Mouse (Mus musculus): ENCODE results near the gene Gm20388. TPM values are rescaled to one million over a fixed set of nuclear protein-coding genes. Genes with fewer than 3 reads are reported as not detected.

Gm20388 gene
- polyA plus RNA-seq, 1 experiment from 2014 or later, result 5.5 TPM

DNA sequence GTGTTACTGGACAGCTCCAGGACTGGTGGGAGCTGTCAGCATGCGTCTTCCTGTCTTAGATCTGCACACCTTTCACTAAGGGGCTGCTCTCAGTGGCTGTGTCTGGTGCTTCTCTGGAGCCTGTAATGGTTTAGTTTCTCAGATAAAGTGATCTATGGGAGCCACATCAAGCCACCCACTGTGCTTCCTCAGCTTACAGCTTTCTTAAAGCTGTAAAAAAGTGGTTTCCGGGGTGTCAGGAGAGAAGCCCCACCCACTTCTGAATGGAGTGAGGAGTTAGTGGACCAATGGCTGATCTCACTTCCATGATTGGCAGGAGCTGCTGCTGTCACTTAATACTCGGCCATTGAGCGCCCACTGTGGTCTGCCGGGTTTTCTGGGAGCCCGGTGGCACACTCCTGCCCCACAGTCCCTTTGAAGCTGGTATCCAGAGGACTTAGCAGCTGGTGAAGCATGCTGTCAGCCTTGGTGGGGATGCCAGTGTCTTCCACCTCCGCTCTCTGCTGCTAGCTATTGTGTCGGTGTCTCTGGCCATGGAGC is 35.8 kb downstream of the Gm20388 start:
- H3K4me1 ChIP-seq, result peaks cover 9% of the 10 kb centered on the region; the same call in 1 of the 2 replicates
- no peaks in the 10 kb centered on the region for H3K9me3 ChIP-seq
- H3K4me3 ChIP-seq, result no peak overlapping the region
- H3K27me3 ChIP-seq (ENCODE audit: poor library complexity, severe bottlenecking), result no peaks in the 10 kb centered on the region
- H3K36me3 ChIP-seq (replicated peaks), result peaks cover 100% of the 10 kb centered on the region
- no peak overlapping the region for H3K27ac ChIP-seq
- no peak for DNase-seq (ENCODE audit: extremely low spot score, low spot score)
- 86% methylated on average over 8 of the region's 8 CpGs for WGBS

DNA sequence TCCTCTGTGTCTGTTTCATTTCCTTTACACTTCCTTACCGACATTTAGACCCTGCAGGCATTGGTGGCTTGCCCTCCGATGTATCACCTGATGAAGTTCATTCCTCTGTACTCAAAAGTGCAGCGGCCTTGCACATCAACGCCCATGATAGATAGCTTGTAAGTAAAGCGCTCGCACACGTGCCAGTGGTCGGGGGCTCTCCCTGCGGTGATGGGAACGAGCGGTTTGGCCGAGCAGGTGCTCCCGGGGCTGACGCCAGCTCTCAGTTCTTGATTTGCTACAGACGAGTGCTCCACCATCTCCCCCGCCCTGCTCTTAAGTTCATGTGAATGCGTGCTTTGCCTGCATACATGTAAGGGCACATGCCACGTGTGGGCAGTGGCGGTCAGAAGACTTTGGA is 37.0 kb downstream of the Gm20388 start:
- no peak overlapping the region for H3K4me3 ChIP-seq
- H3K9me3 ChIP-seq, result no peaks in the 10 kb centered on the region
- peaks cover 100% of the 10 kb centered on the region for H3K36me3 ChIP-seq (replicated peaks)
- H3K27me3 ChIP-seq (ENCODE audit: poor library complexity, severe bottlenecking), result no peaks in the 10 kb centered on the region
- no peak for DNase-seq (ENCODE audit: extremely low spot score, low spot score)
- 94% methylated on average over 19 of the region's 19 CpGs for WGBS
- H3K4me1 ChIP-seq, result peaks cover 9% of the 10 kb centered on the region; the same call in 1 of the 2 replicates
- no peak overlapping the region for H3K27ac ChIP-seq

DNA sequence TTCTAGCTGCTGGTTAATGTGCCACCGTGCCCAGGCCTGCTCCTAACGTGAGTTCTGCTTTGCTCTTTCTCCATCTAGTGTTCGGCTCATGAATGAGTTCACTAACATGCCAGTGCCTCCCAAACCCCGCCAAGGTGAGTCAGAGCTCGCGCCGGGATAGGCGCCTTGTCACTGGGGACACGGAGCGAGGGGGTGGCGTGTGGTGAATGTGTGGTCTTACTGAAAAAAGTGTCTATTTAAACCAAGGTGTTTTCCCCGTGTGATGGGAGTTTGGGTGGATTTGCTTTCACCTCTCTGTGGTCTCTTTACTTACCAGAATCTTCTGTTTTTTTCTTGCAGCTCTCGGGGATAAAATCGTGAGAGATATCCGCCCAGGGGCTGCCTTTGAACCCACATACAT is 37.7 kb downstream of the Gm20388 start:
- WGBS, result 91% methylated on average over 15 of the region's 15 CpGs
- Histone ChIP-seq H3K27me3 (ENCODE audit: poor library complexity, severe bottlenecking) (no peaks in the 10 kb centered on the region), H3K27ac (no peak overlapping the region), H3K36me3 (replicated peaks) (peaks cover 100% of the 10 kb centered on the region), H3K9me3 (no peaks in the 10 kb centered on the region), H3K4me3 (no peak overlapping the region), H3K4me1 (peaks cover 9% of the 10 kb centered on the region; the same call in 1 of the 2 replicates)
- no peak for DNase-seq (ENCODE audit: extremely low spot score, low spot score)

DNA sequence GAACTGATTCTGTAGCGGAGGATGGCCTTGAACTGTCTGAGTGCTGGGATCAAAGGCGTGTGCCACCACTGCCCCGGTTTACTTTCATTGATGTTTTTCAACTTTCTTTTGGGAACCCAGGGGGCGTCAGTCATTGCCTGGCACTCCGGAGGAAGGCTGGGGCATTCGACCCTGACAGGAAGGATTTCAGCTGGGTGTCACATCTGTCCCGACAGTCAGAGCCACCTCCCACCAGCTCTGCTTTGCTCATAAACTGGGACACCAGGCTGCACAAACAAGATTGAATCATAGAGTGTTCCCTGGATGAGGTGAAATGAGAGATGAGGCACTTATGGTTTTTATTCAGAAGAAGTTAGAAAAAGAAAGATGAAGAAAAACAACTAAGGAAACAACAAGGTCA is 41.6 kb downstream of the Gm20388 start:
- H3K9me3 ChIP-seq, result no peaks in the 10 kb centered on the region
- no peaks in the 10 kb centered on the region for H3K27me3 ChIP-seq (ENCODE audit: poor library complexity, severe bottlenecking)
- WGBS, result 87% methylated on average over 7 of the region's 7 CpGs
- no peak for DNase-seq (ENCODE audit: extremely low spot score, low spot score)
- H3K4me3 ChIP-seq, result no peak overlapping the region
- H3K27ac ChIP-seq, result no peak overlapping the region
- H3K4me1 ChIP-seq, result peaks cover 9% of the 10 kb centered on the region; the same call in 1 of the 2 replicates
- H3K36me3 ChIP-seq (replicated peaks), result peaks cover 100% of the 10 kb centered on the region

DNA sequence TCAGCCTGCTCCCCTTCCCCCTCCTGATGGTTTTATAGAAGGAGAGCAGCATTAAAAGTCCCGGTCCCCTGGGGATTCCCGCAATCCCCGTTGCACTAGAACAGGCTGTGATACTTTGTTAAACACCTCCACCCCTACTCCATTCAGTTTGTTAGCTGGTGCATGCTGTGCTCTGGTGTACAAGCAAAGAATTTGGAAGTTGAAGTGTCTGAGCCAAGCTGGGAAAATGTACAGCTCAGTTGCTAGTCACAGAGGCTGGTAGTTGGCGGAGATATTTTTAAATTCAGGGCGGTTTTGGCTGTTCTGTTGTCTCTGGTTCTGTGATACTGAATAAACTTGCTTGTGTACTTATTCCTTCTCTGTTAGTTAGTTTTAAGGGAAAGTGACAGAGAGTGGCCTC is 42.1 kb downstream of the Gm20388 start:
- H3K9me3 ChIP-seq, result no peaks in the 10 kb centered on the region
- H3K27ac ChIP-seq, result no peak overlapping the region
- no peak for DNase-seq (ENCODE audit: extremely low spot score, low spot score)
- 81% methylated on average over 5 of the region's 5 CpGs for WGBS
- no peak overlapping the region for H3K4me3 ChIP-seq
- H3K4me1 ChIP-seq, result peaks cover 9% of the 10 kb centered on the region; the same call in 1 of the 2 replicates
- peaks cover 100% of the 10 kb centered on the region for H3K36me3 ChIP-seq (replicated peaks)
- no peaks in the 10 kb centered on the region for H3K27me3 ChIP-seq (ENCODE audit: poor library complexity, severe bottlenecking)

DNA sequence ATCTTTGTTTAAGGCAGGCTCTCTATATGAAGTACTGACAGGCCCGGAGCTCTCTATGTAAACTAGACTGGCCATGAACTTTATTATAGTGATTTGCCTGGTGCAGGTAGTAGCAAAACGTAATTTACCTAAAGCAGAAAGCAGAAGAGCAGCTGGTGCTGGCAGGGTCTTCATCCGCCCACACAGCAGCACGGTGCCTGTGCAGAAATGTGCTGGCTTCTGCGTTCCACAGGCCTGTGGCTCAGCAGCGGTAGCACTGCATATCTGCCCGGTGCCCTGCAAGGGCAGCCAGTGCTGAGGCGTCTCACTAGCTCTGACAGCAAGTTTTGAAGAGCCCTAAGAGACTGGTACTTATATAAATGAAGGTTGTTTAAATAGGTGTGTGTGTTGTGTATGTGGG is 44.7 kb downstream of the Gm20388 start:
- Histone ChIP-seq H3K9me3 (no peaks in the 10 kb centered on the region), H3K4me3 (no peak overlapping the region), H3K27ac (no peak overlapping the region), H3K4me1 (peaks cover 3% of the 10 kb centered on the region), H3K36me3 (replicated peaks) (peaks cover 87% of the 10 kb centered on the region), H3K27me3 (ENCODE audit: poor library complexity, severe bottlenecking) (no peaks in the 10 kb centered on the region)
- WGBS, result 95% methylated on average over 8 of the region's 8 CpGs
- no peak for DNase-seq (ENCODE audit: extremely low spot score, low spot score)

DNA sequence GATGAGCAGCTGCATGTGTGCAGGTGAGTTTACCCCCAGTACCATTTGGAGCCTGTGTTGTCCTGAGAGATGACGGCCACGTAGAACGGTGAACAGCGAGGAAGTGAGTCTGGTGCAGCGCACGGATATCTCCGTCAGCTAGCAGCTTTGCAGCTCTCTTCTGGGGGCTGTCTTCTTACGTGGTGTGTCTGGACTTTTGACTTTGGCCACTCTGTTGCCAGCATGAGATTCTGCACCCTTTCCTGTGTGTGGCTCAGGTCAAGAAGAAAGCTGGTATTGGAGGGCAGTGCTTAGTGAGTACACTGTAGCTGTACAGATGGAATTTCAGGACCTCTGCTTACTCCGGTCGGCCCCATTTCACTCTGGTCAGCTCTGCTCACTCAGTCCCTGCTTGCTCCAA is 47.4 kb downstream of the Gm20388 start:
- H3K27ac ChIP-seq, result no peak overlapping the region
- H3K4me1 ChIP-seq, result peaks cover 10% of the 10 kb centered on the region
- DNase-seq (ENCODE audit: extremely low spot score, low spot score), result no peak
- no peaks in the 10 kb centered on the region for H3K27me3 ChIP-seq (ENCODE audit: poor library complexity, severe bottlenecking)
- no peaks in the 10 kb centered on the region for H3K9me3 ChIP-seq
- H3K4me3 ChIP-seq, result no peak overlapping the region
- WGBS, result 96% methylated on average over 10 of the region's 10 CpGs
- H3K36me3 ChIP-seq (replicated peaks), result peaks cover 59% of the 10 kb centered on the region

DNA sequence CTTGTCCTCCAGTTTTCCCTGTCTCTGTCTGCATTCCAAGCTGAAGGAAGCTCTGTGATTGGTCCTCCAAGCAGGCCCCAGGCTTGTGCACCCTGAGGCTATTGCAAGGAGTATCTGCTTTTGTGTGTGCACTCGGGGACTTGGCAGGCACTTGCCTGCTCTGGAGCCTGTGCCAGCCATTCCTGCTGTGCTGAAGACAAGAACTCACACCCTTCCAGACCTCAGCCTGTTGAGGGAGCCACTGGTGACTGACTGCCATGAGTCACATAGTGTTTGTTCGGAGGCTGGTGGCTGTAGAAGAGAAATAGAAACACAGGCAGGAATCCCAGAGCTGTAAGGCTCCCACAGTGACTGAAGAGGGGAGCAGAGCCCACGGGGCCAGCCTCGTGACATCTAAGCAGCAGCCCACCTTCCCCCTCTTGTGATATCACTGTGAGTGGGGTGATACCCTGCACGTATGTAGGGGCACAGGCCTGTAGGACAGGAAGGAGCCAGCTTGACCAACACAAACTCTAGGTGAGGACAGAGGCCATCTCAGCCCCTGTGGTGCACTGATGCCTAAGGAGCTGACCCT is 50.0 kb downstream of the Gm20388 start:
- DNase-seq (ENCODE audit: extremely low spot score, low spot score), result no peak
- H3K36me3 ChIP-seq (replicated peaks), result peaks cover 34% of the 10 kb centered on the region
- 60% methylated on average over 5 of the region's 5 CpGs for WGBS
- no peaks in the 10 kb centered on the region for H3K9me3 ChIP-seq
- H3K4me3 ChIP-seq, result no peak overlapping the region
- peaks cover 10% of the 10 kb centered on the region for H3K4me1 ChIP-seq
- peak overlapping the region; percentile 44 for H3K27ac ChIP-seq
- no peaks in the 10 kb centered on the region for H3K27me3 ChIP-seq (ENCODE audit: poor library complexity, severe bottlenecking)

DNA sequence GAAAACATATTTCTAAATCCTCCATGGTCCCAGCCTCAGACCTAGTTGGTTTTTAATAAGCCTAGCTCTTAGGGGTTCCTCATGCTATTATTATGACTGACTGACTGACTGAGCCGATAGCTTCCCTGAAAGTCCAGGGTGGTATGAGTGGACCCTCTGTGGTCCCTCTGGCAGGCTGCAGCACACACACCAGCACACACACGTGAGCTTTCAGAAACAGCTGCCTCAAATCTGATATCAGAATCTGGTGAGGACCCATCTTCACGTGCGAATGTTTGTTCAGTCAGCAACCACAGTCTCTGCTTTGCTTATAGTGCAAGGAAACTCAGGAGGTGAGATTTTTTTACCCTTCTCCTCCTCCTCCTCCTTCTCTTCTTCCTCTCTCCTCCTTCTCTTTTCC is 54.2 kb downstream of the Gm20388 start:
- H3K9me3 ChIP-seq, result peaks cover 11% of the 10 kb centered on the region
- peaks cover 10% of the 10 kb centered on the region for H3K4me1 ChIP-seq
- no peak overlapping the region for H3K4me3 ChIP-seq
- no peak overlapping the region for H3K27ac ChIP-seq
- no peaks in the 10 kb centered on the region for H3K36me3 ChIP-seq (replicated peaks)
- no peak for DNase-seq (ENCODE audit: extremely low spot score, low spot score)
- WGBS, result 87% methylated on average over 4 of the region's 4 CpGs
- H3K27me3 ChIP-seq (ENCODE audit: poor library complexity, severe bottlenecking), result no peaks in the 10 kb centered on the region

DNA sequence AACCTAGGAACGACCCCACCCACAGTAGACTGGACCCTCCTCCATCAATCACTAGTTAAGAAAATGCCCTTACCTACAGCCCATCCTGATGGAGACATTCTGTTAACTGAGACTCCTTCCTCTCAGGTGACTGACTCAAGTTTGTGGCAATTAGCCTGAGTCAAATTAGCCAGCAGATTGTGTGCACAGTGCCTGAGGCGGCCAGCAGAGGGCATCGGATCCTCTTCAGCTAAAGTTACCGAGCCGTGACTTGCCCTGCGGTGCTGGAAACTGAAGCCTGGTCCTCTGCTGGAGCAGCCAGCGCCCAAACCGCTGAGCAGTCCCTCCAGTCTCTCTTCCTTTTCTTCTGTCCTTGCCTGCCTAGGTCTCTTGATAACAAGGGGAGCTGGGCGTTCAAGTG is 56.8 kb downstream of the Gm20388 start:
- H3K36me3 ChIP-seq (replicated peaks), result no peaks in the 10 kb centered on the region
- H3K27me3 ChIP-seq (ENCODE audit: poor library complexity, severe bottlenecking), result no peaks in the 10 kb centered on the region
- no peaks in the 10 kb centered on the region for H3K4me1 ChIP-seq
- no peak for DNase-seq (ENCODE audit: extremely low spot score, low spot score)
- H3K27ac ChIP-seq, result no peak overlapping the region
- H3K4me3 ChIP-seq, result no peak overlapping the region
- WGBS, result 82% methylated on average over 9 of the region's 9 CpGs
- peaks cover 11% of the 10 kb centered on the region for H3K9me3 ChIP-seq

DNA sequence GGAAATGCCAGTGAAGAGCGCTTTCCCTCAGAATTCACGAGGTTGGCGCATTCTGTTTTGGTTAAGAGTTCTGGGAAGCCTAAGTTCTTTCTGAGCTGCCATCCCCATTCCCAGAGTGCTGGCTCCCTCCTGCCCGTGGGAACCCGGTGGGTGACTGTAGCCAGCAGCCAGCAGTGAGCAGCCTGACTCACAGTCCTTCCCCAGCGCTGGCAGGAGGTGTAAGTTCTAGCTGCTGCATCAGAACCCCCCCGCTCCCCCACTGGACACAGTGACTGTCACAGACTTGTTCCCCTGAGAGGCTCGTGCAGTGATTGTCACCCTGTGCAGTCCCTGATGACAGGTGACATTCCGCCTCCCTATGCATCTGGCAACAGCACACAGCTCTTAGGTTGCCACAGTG is 59.5 kb downstream of the Gm20388 start:
- Histone ChIP-seq H3K4me3 (no peak overlapping the region), H3K27me3 (ENCODE audit: poor library complexity, severe bottlenecking) (no peaks in the 10 kb centered on the region), H3K9me3 (peaks cover 11% of the 10 kb centered on the region), H3K36me3 (replicated peaks) (no peaks in the 10 kb centered on the region), H3K4me1 (no peaks in the 10 kb centered on the region), H3K27ac (no peak overlapping the region)
- 84% methylated on average over 9 of the region's 9 CpGs for WGBS
- no peak for DNase-seq (ENCODE audit: extremely low spot score, low spot score)

DNA sequence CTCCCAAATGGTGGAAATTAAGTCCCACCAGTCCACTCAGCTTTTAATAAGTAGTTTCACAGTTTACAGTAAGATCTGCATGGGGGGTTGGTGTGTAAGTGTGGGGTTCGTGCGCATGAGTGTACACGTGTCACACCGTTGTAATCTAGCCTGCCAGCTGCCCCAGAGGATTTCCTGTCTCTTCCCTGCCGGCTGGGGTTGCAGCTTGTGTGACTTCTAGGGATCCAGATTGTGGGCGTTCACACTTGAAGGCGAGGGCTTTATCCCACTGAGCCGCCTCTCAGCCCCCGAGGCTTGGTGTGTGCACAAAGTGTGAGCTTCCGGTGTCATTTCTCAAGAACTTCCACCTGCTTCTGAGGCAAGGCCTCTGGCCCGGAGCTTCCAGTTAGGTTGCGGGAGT is 61.9 kb downstream of the Gm20388 start:
- no peak overlapping the region for H3K27ac ChIP-seq
- 83% methylated on average over 12 of the region's 12 CpGs for WGBS

DNA sequence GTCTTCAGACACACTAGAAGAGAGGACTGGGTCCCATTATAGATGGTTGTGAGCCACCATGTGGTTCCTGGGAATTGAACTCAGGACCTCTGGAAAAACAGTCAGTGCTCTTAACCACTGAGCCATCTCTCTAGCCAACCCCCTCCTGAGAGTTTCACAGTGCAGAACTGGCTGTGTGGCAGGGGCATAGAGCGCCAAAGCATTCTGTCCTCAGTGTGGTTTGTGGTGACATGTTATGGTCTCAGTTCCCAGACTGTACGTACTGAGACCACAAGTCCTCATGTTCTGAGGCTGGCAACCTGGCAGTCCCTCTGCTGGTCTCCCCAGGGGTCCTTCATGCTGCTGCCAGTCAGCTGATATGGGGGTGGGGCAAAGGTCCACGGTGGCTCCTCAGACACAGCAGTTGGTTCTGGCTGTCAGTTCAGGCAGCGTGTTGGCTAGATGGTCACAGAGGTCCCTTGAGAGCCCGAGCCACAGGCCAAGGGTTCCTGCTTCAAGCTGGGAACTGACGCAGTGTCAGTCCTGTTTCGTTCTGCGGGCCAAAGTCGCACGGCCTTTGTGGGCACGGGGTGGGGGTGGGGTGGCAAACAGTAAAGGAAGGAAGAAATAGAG is 68.2 kb downstream of the Gm20388 start:
- H3K4me1 ChIP-seq, result 0 out of 2 replicates have a peak, but pooled peaks cover 5% of the 10 kb centered on the region
- H3K27me3 ChIP-seq (ENCODE audit: poor library complexity, severe bottlenecking), result no peaks in the 10 kb centered on the region
- H3K9me3 ChIP-seq, result no peaks in the 10 kb centered on the region
- no peak overlapping the region for H3K4me3 ChIP-seq
- H3K27ac ChIP-seq, result no peak overlapping the region
- H3K36me3 ChIP-seq (replicated peaks), result no peaks in the 10 kb centered on the region
- no peak for DNase-seq (ENCODE audit: extremely low spot score, low spot score)
- 77% methylated on average over 11 of the region's 11 CpGs for WGBS

More for the DNA sequence above, 61.9 kb downstream of the Gm20388 start:
- Histone ChIP-seq H3K4me3 (no peak overlapping the region), H3K4me1 (no peaks in the 10 kb centered on the region), H3K36me3 (replicated peaks) (no peaks in the 10 kb centered on the region), H3K9me3 (peaks cover 7% of the 10 kb centered on the region), H3K27me3 (ENCODE audit: poor library complexity, severe bottlenecking) (no peaks in the 10 kb centered on the region)
- DNase-seq (ENCODE audit: extremely low spot score, low spot score), result no peak
